Mouse (Mus musculus): Measurements from ENCODE around the gene Mtch1. TPM values are rescaled to one million over a fixed set of nuclear protein-coding genes. Genes with fewer than 3 reads are reported as not detected.
A peak's percentile ranks its signal among the peaks of the same experiment; 100 is the strongest.

Mtch1 gene
- polyA plus RNA-seq, 1 experiment from 2014 or later = 49.0 TPM

- Histone ChIP-seq H3K4me3 (ENCODE audit: low read depth, low read length) (no peak overlapping the region), H3K27me3 (ENCODE audit: insufficient read depth, low read length) (no peaks in the 10 kb centered on the region), H3K27ac (ENCODE audit: low read depth) (no peak overlapping the region), H3K4me1 (ENCODE audit: insufficient read depth) (no peaks in the 10 kb centered on the region; the same call in 1 of the 2 replicates), H3K9me3 (ENCODE audit: low read length) (no peaks in the 10 kb centered on the region), H3K36me3 (replicated peaks; ENCODE audit: insufficient read depth, low read length) (no peaks in the 10 kb centered on the region), H3K9ac (replicated peaks) (no peak overlapping the region), H3K4me2 (ENCODE audit: low read depth, low read length) (no peak overlapping the region)
- WGBS (ENCODE audit: insufficient replicate concordance) = 54% methylated on average over 7 of the region's 7 CpGs
- TF ChIP-seq CTCF (IDR thresholded peaks at IDR 0.05; ENCODE audit: low read depth) (no peak), EP300 (IDR thresholded peaks at IDR 0.05; ENCODE audit: low read depth) (no peak)
- ATAC-seq = no peak
- no peak for DNase-seq
These were observed 21.0 kb upstream of the Mtch1 start for GRCm38 (mm10) chr17:29368726-29369125.

GRCm38 (mm10) chr17:29365105-29365621 is 17.4 kb upstream of the Mtch1 start:
- H3K27me3 ChIP-seq (ENCODE audit: insufficient read depth, low read length) = no peaks in the 10 kb centered on the region
- 69% methylated on average over 13 of the region's 13 CpGs for WGBS (ENCODE audit: insufficient replicate concordance)
- H3K4me2 ChIP-seq (ENCODE audit: low read depth, low read length) = no peak overlapping the region
- no peaks in the 10 kb centered on the region for H3K9me3 ChIP-seq (ENCODE audit: low read length)
- H3K4me1 ChIP-seq (ENCODE audit: insufficient read depth) = peaks cover 8% of the 10 kb centered on the region
- no peak overlapping the region for H3K27ac ChIP-seq (ENCODE audit: low read depth)
- no peak overlapping the region for H3K4me3 ChIP-seq (ENCODE audit: low read depth, low read length)
- DNase-seq = no peak
- TF ChIP-seq EP300 (IDR thresholded peaks at IDR 0.05; ENCODE audit: low read depth) (no peak), CTCF (IDR thresholded peaks at IDR 0.05; ENCODE audit: low read depth) (no peak)
- ATAC-seq = no peak
- H3K9ac ChIP-seq (replicated peaks) = no peak overlapping the region
- H3K36me3 ChIP-seq (replicated peaks; ENCODE audit: insufficient read depth, low read length) = no peaks in the 10 kb centered on the region

- DNase-seq = no peak
- TF ChIP-seq CTCF (IDR thresholded peaks at IDR 0.05; ENCODE audit: low read depth) (no peak), EP300 (IDR thresholded peaks at IDR 0.05; ENCODE audit: low read depth) (no peak)
- Histone ChIP-seq H3K9me3 (ENCODE audit: low read length) (no peaks in the 10 kb centered on the region), H3K27ac (ENCODE audit: low read depth) (no peak overlapping the region; the same call in 1 of the 2 replicates), H3K9ac (replicated peaks) (no peak overlapping the region), H3K4me1 (ENCODE audit: insufficient read depth) (peaks cover 8% of the 10 kb centered on the region), H3K4me3 (ENCODE audit: low read depth, low read length) (no peak overlapping the region), H3K36me3 (replicated peaks; ENCODE audit: insufficient read depth, low read length) (no peaks in the 10 kb centered on the region), H3K4me2 (ENCODE audit: low read depth, low read length) (no peak overlapping the region), H3K27me3 (ENCODE audit: insufficient read depth, low read length) (no peaks in the 10 kb centered on the region)
- no peak for ATAC-seq
- 70% methylated on average over 8 of the region's 8 CpGs for WGBS (ENCODE audit: insufficient replicate concordance)
These were observed 15.4 kb upstream of the Mtch1 start for GRCm38 (mm10) chr17:29363109-29363508.

GRCm38 (mm10) chr17:29361982-29362691 is 14.4 kb upstream of the Mtch1 start:
- Histone ChIP-seq H3K36me3 (replicated peaks; ENCODE audit: insufficient read depth, low read length) (no peaks in the 10 kb centered on the region), H3K27me3 (ENCODE audit: insufficient read depth, low read length) (no peaks in the 10 kb centered on the region), H3K9me3 (ENCODE audit: low read length) (no peaks in the 10 kb centered on the region), H3K9ac (replicated peaks) (no peak overlapping the region), H3K4me1 (ENCODE audit: insufficient read depth) (peaks cover 8% of the 10 kb centered on the region), H3K27ac (ENCODE audit: low read depth) (peak overlapping the region; percentile 36), H3K4me2 (ENCODE audit: low read depth, low read length) (peak overlapping the region; percentile 47; the same call in 1 of the 2 replicates), H3K4me3 (ENCODE audit: low read depth, low read length) (no peak overlapping the region)
- ATAC-seq = 0 out of 2 replicates have a peak, but pooled peaks have one; percentile 14
- DNase-seq = peak; percentile 55
- TF ChIP-seq EP300 (IDR thresholded peaks at IDR 0.05; ENCODE audit: low read depth) = no peak
- TF ChIP-seq CTCF (IDR thresholded peaks at IDR 0.05; ENCODE audit: low read depth) = no peak
- WGBS (ENCODE audit: insufficient replicate concordance) = 41% methylated on average over 8 of the region's 8 CpGs

GRCm38 (mm10) chr17:29360761-29361221 is 13.1 kb upstream of the Mtch1 start, which contains the start of gene Fgd2:
Gene Fgd2 (plus strand): TSS chr17:29360914.
- Histone ChIP-seq H3K4me2 (ENCODE audit: low read depth, low read length) (peak within 1 kb of the TSS; percentile 47), H3K4me3 (ENCODE audit: low read depth, low read length) (peak within 1 kb of the TSS; percentile 22), H3K4me1 (ENCODE audit: insufficient read depth) (peaks cover 21% of the 10 kb centered on the region), H3K27me3 (ENCODE audit: insufficient read depth, low read length) (no peaks in the 10 kb centered on the region), H3K9me3 (ENCODE audit: low read length) (no peaks in the 10 kb centered on the region), H3K9ac (replicated peaks) (peak within 1 kb of the TSS; percentile 6; the same call in 1 of the 2 replicates), H3K27ac (ENCODE audit: low read depth) (peak within 1 kb of the TSS; percentile 36; the same call in 1 of the 2 replicates), H3K36me3 (replicated peaks; ENCODE audit: insufficient read depth, low read length) (no peaks in the 10 kb centered on the region)
- no peak for TF ChIP-seq EP300 (IDR thresholded peaks at IDR 0.05; ENCODE audit: low read depth)
- peak; percentile 40 for TF ChIP-seq CTCF (IDR thresholded peaks at IDR 0.05; ENCODE audit: low read depth)
- ATAC-seq = peak; percentile 33; the same call in 1 of the 2 replicates
- WGBS (ENCODE audit: insufficient replicate concordance) = 10% methylated on average over 5 of the region's 5 CpGs
- DNase-seq = no peak

GRCm38 (mm10) chr17:29358928-29359327 is 11.2 kb upstream of the Mtch1 start:
- Histone ChIP-seq H3K9ac (replicated peaks) (no peak overlapping the region), H3K4me3 (ENCODE audit: low read depth, low read length) (no peak overlapping the region), H3K9me3 (ENCODE audit: low read length) (no peaks in the 10 kb centered on the region), H3K27me3 (ENCODE audit: insufficient read depth, low read length) (no peaks in the 10 kb centered on the region), H3K27ac (ENCODE audit: low read depth) (no peak overlapping the region), H3K4me1 (ENCODE audit: insufficient read depth) (peaks cover 23% of the 10 kb centered on the region), H3K36me3 (replicated peaks; ENCODE audit: insufficient read depth, low read length) (no peaks in the 10 kb centered on the region), H3K4me2 (ENCODE audit: low read depth, low read length) (no peak overlapping the region)
- ATAC-seq (no peak), DNase-seq (no peak)
- TF ChIP-seq EP300 (IDR thresholded peaks at IDR 0.05; ENCODE audit: low read depth) = no peak
- WGBS (ENCODE audit: insufficient replicate concordance) = 76% methylated on average over 3 of the region's 3 CpGs
